Mouse (Mus musculus) thymus, adult 2 months (tissue): ENCODE results near the gene Otogl.

Experiments used
- CTCF ChIP-seq: fragments of 200-500 bp; IDR thresholded peaks from 2 replicates; pipeline ENCODE4 v1.5.1; 2012; ENCODE audit warnings: mild to moderate bottlenecking, control low read depth, low read length, moderate library complexity, borderline replicate concordance; ENCODE audit not compliant: control insufficient read depth, poor library complexity, insufficient read depth; ENCODE audit errors: extremely low read depth
- POLR2A ChIP-seq: fragments of 200-500 bp; IDR thresholded peaks from 2 replicates; pipeline ENCODE4 v1.6.1; 2012; ENCODE audit warnings: mild to moderate bottlenecking, low read length, control low read depth, moderate library complexity; ENCODE audit not compliant: control insufficient read depth, poor library complexity, insufficient read depth; ENCODE audit errors: extremely low read depth

- TF ChIP-seq POLR2A (no peak), CTCF (no peak)
Measured at GRCm38 (mm10) chr10:107860235-107860917, 51.6 kb downstream of the Otogl start.
